Mouse (Mus musculus) heart, embryonic 11.5 days (tissue): Measurements from ENCODE around the gene Gdpd1. TPM values are rescaled to one million over a fixed set of nuclear protein-coding genes. Genes with fewer than 3 reads are reported as not detected.

ENCODE experiments used
- ATAC-seq: fragments of 200-750 bp; cut with Nextera tagmentation; replicated peaks from 2 replicates; pipeline ENCODE4 v1.8.0; 2017; ENCODE audit warnings: moderate library complexity; ENCODE audit not compliant: insufficient number of reproducible peaks, low FRiP score, low TSS enrichment
- H3K27ac ChIP-seq: fragments of 300-500 bp; sonication (generic); 2 replicates; pipeline ENCODE4 v1.5.1; 2014; ENCODE audit warnings: mild to moderate bottlenecking, low read depth, low read length
- H3K27me3 ChIP-seq: fragments of 300-500 bp; sonication (generic); 2 replicates; pipeline ENCODE4 v1.6.1; 2014; ENCODE audit warnings: mild to moderate bottlenecking, low read length, mixed read lengths; ENCODE audit not compliant: control insufficient read depth, insufficient read depth
- H3K36me3 ChIP-seq: fragments of 300-500 bp; sonication (generic); 2 replicates; pipeline ENCODE4 v1.6.1; 2014; ENCODE audit warnings: mild to moderate bottlenecking, low read length, moderate library complexity, mixed read lengths; ENCODE audit not compliant: control insufficient read depth, insufficient read depth
- H3K4me1 ChIP-seq: fragments of 300-500 bp; sonication (generic); 2 replicates; pipeline ENCODE4 v1.6.1; 2014; ENCODE audit warnings: low read length; ENCODE audit not compliant: control insufficient read depth, insufficient read depth
- H3K4me2 ChIP-seq: fragments of 300-500 bp; sonication (generic); 2 replicates; pipeline ENCODE4 v1.6.1; 2014; ENCODE audit warnings: mild to moderate bottlenecking, moderate library complexity
- H3K4me3 ChIP-seq: fragments of 300-500 bp; sonication (generic); 2 replicates; pipeline ENCODE4 v1.5.1; 2014; ENCODE audit warnings: low read depth, low read length
- H3K9ac ChIP-seq: fragments of 300-500 bp; sonication (generic); 2 replicates; pipeline ENCODE4 v1.6.1; 2014; ENCODE audit warnings: mild to moderate bottlenecking, low read depth, low read length, moderate library complexity
- H3K9me3 ChIP-seq: fragments of 300-500 bp; sonication (generic); replicated peaks from 2 replicates; pipeline ENCODE4 v1.6.1; 2016; ENCODE audit warnings: low read length; ENCODE audit not compliant: control insufficient read depth
- whole genome bisulfite sequencing: fragments of 180-500 bp; shearing (Covaris S2); extraction: QIAGEN DNeasy Blood & Tissue Kit; methylation state at CpG from one replicate; pipeline ENCODE4 v1.1.7; 2014; ENCODE audit not compliant: insufficient replicate concordance; 5-methylcytosine and 5-hydroxymethylcytosine counted together
- polyA plus RNA-seq: library from polyadenylated mRNA; unstranded; fragments of >200 nt; fragmentation: Nextera tagmentation; extraction: Ambion mirVana; gene quantifications from 2 replicates; pipeline ENCODE4 v1.2.1, GENCODE M21; 2014

The Gdpd1 gene
- polyA plus RNA-seq, 1 experiment from 2014 or later: 20.6 TPM

DNA sequence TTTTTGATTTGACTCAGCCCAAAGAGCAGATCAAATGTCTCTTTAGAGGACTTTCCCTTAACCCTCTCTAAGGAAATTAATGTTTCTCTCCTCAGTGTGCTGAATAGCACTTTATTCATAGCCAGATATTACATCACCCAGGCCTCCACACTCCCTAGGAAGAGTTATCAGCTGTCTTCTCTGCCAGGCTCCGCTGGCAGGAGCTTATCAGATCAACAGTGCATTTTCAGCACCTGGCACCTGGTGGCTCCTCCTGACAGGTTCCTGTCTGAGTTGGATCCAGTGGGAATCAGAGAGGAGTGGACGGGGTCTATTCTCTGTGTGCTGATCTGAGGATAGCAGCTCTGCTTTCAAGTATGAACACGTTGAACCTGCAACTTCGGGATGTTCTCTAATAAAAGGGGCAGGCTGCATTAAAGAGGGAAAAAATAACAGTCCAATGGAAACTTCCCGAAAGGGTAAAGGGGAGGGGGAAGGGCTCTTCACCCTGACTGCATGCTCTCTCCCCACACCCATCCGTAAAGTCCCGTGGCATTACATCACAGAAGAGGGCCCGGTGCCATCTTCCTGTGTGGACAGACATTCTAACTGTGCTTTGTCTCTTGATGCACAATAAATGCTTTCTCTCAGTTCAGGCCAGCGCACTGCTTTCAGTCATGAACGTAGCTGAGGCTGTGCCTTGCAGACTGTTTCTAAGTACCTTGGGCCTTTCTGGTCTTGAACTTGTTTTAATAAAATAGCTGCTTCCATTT is 71.6 kb downstream of the Gdpd1 start:
- ATAC-seq: no peak
- Histone ChIP-seq H3K4me3 (no peak overlapping the region), H3K4me1 (peaks cover 6% of the 10 kb centered on the region; the same call in 1 of the 2 replicates), H3K4me2 (no peak overlapping the region), H3K27ac (no peak overlapping the region), H3K9me3 (no peaks in the 10 kb centered on the region), H3K9ac (no peak overlapping the region), H3K27me3 (no peaks in the 10 kb centered on the region), H3K36me3 (no peaks in the 10 kb centered on the region)
- 65% methylated on average over 10 of the region's 10 CpGs for WGBS

DNA sequence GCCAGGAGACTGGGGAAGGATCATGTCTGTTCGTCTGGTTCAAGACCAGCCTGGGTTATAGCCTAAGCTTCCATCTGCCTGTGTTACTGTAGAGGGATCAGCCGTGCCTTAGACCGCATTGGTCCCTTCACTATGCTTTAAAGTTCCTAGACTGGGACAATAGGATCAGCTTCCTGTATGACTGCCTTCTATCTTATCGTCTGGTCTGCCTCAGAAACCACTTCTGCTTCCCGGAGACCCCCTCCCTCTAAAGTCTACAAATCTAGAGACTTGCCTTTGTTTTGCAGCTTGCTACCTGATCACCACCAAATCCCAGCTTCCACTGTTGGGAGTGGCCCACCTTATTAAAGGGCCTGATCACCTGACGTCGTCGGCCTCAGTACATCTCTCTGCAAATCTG is 72.6 kb downstream of the Gdpd1 start:
- no peak overlapping the region for H3K4me3 ChIP-seq
- 61% methylated on average over 8 of the region's 8 CpGs for WGBS

DNA sequence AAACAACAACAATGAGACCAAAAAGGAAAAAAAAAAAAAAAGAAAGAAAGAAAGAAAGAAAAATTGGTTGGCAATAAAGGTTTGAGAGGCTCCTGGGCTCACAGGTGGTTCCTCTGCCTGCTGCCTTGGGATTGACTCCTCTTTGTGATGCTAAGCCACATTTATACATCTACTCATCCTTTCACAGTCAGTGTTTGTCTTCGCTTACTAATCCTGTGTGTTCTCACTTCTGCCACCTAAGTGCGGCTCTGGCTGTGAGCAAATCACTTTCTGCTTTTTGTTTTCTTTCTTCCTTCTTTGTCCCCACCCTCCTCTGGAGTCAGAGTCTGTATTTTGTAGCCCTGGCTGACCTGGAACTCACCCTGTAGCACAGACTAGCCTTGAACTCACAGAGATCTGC is 77.6 kb downstream of the Gdpd1 start:
- Histone ChIP-seq H3K4me3 (no peak overlapping the region), H3K9me3 (no peaks in the 10 kb centered on the region), H3K36me3 (no peaks in the 10 kb centered on the region), H3K4me2 (no peak overlapping the region), H3K27me3 (no peaks in the 10 kb centered on the region), H3K4me1 (peaks cover 18% of the 10 kb centered on the region), H3K27ac (peak overlapping the region; percentile 36; the same call in 1 of the 2 replicates), H3K9ac (no peak overlapping the region)
- ATAC-seq: no peak
- whole genome bisulfite sequencing: 66% methylated on average over 2 of the region's 2 CpGs

More for the DNA sequence above, 72.6 kb downstream of the Gdpd1 start:
- no peak overlapping the region for H3K27ac ChIP-seq
- H3K9ac ChIP-seq: no peak overlapping the region
- ATAC-seq: no peak
- no peaks in the 10 kb centered on the region for H3K9me3 ChIP-seq
- peaks cover 6% of the 10 kb centered on the region; the same call in 1 of the 2 replicates for H3K4me1 ChIP-seq
- H3K36me3 ChIP-seq: no peaks in the 10 kb centered on the region
- H3K4me2 ChIP-seq: no peak overlapping the region
- no peaks in the 10 kb centered on the region for H3K27me3 ChIP-seq

DNA sequence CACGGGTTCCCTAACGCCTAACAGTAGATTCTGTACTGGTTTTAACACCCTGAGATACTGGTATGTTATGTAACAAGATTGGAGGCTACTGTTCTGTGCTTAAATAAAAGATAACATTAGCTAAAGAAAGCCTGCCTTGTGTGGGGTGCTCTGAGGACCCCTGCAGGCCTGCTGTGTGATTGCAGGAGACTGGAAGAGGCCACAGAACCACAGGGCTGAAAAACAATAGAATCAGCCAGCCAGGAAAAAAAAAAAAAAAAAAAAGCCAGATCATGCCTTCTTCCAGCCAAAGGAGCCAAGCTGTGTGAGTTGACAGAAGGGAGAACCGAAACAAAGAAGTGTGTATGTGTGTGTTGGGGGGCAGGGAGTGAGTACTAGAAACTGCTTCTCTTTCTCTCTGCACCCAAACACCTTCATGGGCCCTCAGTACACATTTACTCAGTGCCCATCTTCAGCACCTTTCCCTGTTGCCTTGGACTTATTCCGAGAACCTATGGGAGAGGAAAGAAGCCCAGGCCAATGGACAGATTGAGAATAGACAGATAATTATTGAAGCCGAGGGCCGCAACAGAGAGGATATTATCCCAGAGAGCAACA is 78.1 kb downstream of the Gdpd1 start:
- Histone ChIP-seq H3K4me3 (no peak overlapping the region), H3K9me3 (no peaks in the 10 kb centered on the region), H3K27ac (peak overlapping the region; percentile 36; the same call in 1 of the 2 replicates), H3K36me3 (no peaks in the 10 kb centered on the region), H3K4me2 (no peak overlapping the region), H3K4me1 (peaks cover 20% of the 10 kb centered on the region), H3K9ac (no peak overlapping the region), H3K27me3 (no peaks in the 10 kb centered on the region)
- WGBS: 36% methylated on average over 6 of the region's 6 CpGs
- no peak for ATAC-seq

DNA sequence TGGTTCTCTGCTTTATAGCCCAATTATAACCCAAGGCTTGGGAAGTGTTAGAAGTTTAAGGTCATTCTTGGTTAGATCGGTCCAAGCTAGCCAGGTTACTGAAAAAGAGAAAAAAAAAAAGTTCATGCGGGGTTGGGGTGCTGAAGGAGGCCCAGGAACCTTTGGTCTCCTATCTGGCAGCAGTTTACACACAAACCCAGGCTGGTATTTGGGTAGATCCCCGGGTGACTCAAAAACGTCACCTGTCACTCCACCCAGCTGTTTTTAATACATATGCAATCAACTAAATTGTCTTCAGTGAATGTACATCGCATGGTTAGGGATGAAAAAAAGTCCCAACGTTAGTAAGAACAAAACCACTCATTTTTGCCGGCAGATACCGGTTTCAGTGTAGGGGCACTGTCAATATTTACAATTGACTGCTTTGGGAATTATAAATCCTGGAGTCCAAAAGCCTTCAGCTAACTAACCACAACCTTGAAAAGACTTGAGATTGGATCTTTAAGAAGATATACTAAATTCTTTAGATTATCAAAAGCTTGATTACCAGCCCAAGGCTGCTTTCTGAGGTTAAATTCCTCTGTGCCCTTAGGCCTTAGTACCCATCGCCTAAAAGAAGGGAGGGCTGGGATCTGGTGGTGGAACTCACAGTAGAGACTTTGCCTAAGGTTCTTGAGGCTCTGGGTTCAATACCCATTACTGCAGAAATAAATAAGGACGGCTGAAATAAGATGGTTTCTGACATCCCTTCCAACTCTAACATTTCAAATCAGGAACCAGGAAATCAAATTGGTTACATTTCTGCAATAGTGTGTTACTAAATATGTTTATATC is 78.9 kb downstream of the Gdpd1 start:
- H3K4me2 ChIP-seq: no peak overlapping the region
- WGBS: 47% methylated on average over 10 of the region's 10 CpGs

DNA sequence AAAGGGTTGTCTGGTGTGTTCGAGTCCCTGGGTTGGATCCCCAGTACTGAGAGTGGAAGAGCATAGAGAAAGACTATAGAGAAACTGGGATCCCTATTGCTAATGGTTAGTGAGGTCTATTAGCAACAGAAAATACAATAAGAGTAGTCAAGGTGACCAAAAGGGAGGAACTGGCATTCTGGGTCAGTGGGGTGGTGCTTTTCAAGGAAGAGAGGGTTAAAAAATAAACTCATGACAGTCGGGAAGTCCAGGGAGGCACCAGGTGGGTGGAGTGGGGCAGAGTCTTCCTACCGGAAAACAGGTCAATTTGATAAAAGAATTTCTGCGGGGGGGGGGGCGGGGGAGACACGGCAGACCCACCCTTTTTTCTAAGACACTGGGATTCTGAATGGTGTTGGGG is 79.5 kb downstream of the Gdpd1 start:
- H3K4me2 ChIP-seq: peak overlapping the region; percentile 78
- ATAC-seq: no peak
- WGBS: 12% methylated on average over 6 of the region's 6 CpGs
- no peaks in the 10 kb centered on the region for H3K36me3 ChIP-seq
- H3K9me3 ChIP-seq: no peaks in the 10 kb centered on the region
- H3K27ac ChIP-seq: peak overlapping the region; percentile 96
- peaks cover 34% of the 10 kb centered on the region for H3K4me1 ChIP-seq
- no peak overlapping the region; the same call in 1 of the 2 replicates for H3K9ac ChIP-seq
- no peaks in the 10 kb centered on the region for H3K27me3 ChIP-seq
- H3K4me3 ChIP-seq: peak overlapping the region; percentile 93

More for the DNA sequence above, 78.9 kb downstream of the Gdpd1 start:
- Histone ChIP-seq H3K27ac (no peak overlapping the region), H3K9ac (no peak overlapping the region), H3K36me3 (no peaks in the 10 kb centered on the region), H3K9me3 (no peaks in the 10 kb centered on the region), H3K4me3 (no peak overlapping the region), H3K4me1 (peaks cover 27% of the 10 kb centered on the region), H3K27me3 (no peaks in the 10 kb centered on the region)
- ATAC-seq: no peak

DNA sequence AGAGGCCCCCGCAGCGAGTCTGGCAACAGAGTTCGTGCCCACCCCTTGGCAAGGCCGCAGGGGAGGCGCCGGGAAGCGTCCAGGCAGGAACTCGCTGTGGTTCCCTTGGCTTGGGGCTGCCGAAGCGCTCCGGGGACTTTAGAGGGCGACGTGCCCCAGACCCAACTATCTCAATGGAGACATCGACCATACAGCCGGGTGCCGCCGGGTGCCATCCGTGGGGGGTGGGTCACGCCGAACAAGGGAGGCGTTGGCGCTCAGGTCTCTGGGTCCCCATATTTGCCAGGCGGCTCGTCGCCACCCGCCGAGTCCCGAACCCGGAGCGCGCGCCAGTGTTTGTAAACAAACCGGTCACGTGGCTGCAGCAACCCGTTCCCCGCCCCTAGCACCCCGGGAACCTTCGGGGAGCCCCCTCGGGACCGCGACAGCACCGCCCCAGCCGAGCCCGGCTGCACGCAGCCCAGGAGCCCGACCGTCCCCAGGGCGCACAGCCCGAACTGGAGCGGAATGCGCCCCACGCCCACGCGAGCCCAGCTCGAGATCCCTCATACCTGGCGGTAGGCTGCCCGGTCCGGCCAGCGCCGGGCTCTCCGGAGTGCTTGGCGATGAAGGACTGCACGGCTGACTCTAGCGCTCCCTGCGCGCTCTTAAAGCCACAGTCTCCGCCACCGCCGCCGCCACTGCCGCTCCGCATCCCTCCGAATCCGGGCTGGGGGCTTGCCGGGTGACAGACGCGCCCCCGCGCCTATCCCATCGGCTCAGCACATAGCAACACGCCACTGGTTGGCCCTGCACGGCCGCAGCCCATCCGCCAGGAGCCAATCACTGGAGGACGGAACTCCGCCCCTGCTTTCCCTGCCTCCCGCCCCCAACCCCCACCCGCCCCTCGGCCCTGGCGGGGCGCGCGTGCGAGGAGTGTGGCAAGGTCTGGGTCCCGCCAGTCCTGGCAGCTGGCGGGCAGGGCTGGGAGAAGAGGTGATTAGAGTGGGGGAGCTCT is 80.5 kb downstream of the Gdpd1 start, which contains the start of gene Ypel2:
TSS of gene Ypel2 (minus strand) at position 667 of the 997 bp plus-strand sequence.
- peak within 1 kb of the TSS; percentile 78 for H3K4me2 ChIP-seq
- WGBS: under 1% methylated on average over 96 of the region's 96 CpGs
- peaks cover 39% of the 10 kb centered on the region for H3K4me1 ChIP-seq
- peak within 1 kb of the TSS; percentile 90 for H3K9ac ChIP-seq
- peak within 1 kb of the TSS; percentile 96 for H3K27ac ChIP-seq
- H3K36me3 ChIP-seq: no peaks in the 10 kb centered on the region
- H3K4me3 ChIP-seq: peak within 1 kb of the TSS; percentile 93
- ATAC-seq: peak; percentile 97
- H3K9me3 ChIP-seq: no peaks in the 10 kb centered on the region
- no peaks in the 10 kb centered on the region for H3K27me3 ChIP-seq
